Mouse (Mus musculus): ENCODE data around the gene Fam136a.

The Fam136a gene

DNA sequence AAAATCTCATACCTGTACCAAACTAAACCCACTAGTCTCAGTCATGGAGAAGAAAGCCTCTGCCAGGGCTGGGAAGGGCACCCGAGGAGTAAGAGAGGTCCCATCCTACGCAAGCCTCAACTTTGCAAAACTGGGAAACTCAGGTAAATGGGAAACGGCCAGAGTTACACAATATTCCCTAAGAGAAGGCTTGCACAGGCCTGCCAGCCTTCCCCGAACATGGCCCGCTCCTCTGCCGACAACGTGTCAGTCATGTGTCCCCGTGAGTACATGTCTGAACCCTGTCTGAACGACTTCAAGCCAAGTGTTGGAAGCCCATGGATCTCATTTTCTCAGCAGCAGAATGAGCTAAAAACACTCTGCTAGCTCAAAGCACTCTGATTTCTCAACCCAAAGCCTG lies 29.6 kb downstream of the Fam136a start:
- in situ Hi-C loops (cut with MboI; ENCODE audit: low sequenced_read_pairs), result no loop called here

DNA sequence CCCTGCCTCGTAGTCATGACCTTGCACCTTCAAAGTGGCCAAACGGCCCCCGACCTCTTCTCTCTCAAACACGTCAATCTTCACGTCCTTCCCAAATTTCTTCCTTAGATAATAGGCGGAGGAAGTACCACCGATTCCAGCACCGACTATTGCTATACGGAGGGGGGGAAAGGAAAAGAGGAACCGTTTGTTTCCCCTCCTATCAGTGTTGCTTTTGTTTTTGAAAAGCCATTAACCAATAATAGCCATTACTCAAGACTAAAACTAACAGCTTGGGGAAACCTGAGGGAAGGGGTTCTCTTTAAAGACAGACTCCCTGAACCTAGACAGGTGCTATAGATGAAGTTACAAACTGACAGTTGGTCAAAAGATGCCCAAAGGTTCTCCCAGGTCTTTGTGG lies 30.5 kb downstream of the Fam136a start:
- in situ Hi-C loops (cut with MboI; ENCODE audit: low sequenced_read_pairs), result no loop called here

DNA sequence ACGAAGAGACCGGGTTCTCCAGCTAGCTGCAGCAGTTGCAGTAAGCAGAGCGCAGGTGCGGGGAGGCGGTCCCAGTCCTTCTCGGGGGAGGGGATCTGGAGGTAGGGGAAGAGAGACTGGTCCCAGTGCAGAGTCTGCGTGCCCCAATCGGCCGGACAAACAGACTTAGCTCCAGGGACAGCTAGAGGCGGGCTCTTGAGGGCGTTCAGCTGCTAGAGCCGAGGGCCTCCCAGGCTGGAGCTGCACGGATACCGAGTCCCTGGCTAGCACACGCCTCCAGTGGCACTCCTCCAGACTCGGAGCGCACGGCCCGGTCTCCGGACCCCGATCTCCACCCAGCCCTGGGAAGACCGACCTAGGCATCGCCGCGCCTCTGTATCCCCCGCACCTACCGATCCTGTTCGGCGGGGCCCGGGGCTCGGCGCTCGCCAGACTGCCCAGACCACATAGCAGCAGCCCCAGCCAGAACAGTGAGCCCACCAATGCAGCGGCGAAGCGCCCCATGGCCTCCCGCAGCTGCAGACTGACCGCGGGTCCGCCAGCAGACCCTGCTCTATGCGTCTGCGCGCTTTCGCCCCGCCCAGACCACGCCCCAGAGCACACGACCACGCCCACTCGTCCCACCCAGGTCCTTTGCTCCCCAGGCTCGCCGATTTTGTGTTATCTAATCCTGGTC lies 31.3 kb downstream of the Fam136a start, which contains the start of gene Pcyox1:
Gene Pcyox1, minus strand, starts transcription at position 574 of the 676 bp plus-strand sequence.
- in situ Hi-C loops (cut with MboI; ENCODE audit: low sequenced_read_pairs), result no loop called here

DNA sequence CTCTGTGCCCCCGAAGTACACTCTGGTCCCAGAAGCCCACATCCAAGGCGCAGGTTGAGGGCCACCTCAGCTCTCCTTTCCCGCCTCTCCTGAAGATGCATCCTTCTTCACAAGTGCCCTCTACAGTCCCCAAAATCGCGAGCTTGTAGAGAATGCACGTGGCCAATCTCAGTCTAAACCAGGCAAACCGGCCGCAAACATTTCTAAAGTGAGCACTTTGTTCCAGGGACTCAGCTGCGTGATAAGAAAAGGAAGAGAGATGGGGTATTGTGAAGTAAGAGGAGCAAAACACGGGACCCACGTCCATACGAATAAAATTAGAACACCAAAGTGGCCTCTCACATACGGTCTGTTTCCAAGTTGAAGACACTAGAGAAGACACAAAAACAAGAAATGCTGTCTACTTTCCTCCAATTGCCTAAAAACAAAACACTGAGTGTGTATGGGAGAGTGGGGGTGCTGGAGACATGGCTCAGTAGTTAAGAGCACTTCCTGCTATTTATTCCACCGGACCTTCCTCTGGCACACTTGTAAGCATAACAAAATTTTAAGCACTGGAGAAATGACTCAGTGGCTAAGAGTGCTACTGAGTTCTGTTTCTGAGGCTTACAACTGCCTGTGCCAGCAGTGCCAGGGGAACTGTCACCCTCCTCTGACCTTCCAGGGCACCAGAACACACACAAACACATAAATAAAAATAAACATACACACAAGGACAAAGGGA lies 32.0 kb downstream of the Fam136a start:
- in situ Hi-C loops (cut with MboI; ENCODE audit: low sequenced_read_pairs), result no loop called here

DNA sequence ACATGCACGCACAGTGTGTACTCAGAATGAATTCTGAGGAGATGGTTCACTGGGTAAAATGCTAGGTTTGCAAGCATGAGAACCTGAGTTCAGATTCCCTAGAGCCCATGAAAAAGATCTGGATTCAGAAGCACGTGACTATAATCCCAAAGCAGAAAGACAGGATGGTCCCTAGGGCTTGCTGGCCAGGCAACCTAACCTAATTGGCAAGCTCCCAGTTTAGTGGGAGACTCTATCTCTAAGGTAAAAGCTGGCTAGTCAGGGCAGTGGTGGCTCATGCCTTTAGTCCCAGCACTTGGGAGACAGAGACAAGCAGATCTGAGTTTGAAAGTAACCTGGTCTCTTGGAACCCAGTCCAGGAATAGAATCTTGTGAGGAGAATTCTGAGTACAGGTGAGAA lies 33.5 kb downstream of the Fam136a start:
- in situ Hi-C loops (cut with MboI; ENCODE audit: low sequenced_read_pairs), result no loop called here

DNA sequence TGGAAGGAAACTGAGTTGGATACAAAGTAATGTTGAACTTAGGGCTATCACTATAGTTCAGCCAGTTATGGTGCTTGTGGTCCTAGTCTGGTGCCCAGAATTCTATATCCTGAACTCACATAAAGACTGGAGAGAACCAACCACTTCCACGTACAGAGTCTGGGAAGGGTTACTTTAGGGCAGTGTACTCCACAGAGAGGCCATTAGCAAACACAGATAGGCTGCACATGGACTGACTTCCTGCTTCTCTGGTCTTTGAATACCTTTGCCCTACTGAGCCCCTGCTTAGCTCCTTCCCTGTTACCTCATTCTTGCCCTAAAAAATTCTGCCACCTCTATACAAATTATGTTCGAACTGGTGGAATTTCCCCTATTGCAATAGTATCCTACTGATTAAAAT lies 34.5 kb downstream of the Fam136a start:
- in situ Hi-C loops (cut with MboI; ENCODE audit: low sequenced_read_pairs), result no loop called here

DNA sequence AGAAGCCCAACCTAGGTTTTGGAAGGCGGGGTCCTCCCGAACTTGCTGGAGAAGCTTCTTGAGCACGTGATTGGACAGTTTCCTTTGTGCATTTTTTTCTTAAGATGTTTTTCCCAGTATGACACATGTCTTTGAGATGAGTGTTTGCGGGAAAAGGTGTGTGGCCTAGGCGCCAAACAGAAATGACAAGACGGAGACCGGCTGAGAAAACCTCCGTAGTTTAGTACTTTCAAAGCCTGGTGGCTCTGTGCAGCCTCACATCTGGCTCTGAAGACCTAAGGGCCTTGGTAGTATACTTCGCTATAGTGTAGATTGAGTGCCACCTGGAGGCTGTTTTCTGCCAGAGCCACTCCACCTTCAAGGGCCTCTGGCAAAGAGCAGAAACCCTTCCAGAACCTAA lies 35.5 kb downstream of the Fam136a start:
- in situ Hi-C loops (cut with MboI; ENCODE audit: low sequenced_read_pairs), result no loop called here

DNA sequence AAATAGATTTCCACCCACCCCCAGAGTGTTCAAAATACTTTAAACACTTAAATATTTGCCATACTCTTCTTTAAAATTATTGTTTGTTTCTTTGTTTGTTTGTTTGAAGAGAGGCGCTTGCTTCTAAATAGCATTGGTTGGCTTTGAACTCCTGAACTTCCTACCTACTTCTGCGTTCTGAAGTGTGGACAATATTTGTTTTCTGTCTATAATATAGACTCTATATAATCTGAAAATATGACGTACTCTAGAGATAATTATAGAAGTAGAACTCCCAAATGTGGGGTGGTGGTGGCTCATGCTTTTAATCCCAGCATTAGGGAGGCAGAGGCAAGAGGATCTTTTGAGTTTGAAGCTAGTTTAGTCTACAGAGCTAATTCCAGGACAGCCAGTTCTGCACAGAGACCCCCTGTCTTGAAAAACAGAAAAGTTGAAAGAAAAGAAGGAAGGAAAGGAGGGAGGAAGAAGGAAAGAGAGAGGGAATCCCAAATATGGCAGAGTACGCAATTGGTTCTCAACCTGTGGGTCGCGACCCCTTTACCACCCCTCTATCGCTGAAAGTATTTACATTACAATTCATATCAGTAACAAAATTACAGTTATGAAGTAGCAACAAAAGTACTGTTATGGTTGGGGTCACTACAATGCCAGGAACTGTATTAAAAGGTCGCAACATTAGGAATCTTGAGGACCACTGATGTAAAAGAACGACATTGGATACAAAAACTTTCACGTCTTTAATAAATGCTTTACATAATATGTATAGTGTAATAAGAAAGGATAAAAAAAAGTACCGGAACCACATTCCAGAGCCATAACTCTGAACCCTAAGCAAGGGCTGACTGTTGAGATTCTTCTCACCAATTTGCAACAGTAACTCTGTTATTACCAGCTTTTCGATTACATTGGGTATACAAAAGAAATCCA lies 37.5 kb downstream of the Fam136a start:
- in situ Hi-C loops (cut with MboI; ENCODE audit: low sequenced_read_pairs), result no loop called here

DNA sequence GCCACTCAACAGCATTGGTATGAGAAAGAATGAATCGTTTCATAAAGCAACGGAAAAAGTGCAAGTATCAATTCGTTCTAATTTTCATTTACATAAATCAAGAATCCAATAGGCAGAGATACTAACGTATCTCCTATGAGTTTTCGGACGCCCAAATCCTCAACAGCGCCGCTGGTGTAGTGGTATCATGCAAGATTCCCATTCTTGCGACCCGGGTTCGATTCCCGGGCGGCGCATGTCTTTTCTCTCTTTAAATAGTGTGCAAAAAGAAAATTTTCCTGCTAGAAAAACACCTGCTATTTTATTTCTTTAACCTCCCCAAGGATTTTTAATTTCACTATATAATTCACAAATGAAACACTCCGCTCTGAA lies 38.3 kb downstream of the Fam136a start:
- in situ Hi-C loops (cut with MboI; ENCODE audit: low sequenced_read_pairs), result no loop called here

DNA sequence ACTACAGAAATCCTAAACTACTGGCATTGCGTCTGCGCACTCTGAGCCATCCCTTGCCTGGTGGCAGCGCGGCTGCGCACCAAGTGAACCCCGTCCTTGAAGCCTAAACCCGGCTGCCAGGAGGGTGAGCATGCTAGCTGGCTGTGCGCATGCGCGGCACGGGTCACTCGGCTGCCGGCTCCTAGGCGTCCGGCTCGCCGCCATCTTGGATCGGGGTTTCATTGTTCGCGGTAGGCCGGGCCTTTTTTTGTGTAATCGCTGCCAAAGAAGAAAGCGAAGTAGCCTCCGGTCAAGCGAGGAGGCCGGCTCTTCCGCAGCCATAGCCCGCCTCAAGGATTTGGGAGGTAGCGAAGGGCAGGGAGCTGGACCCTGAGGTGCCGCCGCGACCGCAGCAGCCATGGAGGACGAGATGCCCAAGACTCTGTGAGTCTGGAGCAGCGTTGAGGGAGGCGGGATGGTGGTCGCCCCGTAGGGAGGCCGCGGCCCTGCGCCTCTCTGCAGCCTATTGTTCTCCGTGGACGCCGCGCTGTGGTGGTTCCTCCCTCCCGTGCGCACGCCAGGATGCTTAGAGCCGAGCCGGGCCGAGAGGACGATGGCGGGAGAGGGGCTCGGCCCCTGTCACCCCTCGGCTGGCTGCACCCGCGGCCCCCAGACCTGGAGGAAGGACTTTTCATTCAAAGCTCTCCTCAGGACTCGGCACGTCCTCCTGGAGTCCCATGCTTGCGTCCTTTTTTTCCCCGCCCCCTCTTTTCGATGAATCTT lies 38.8 kb downstream of the Fam136a start, which contains the start of gene Tia1:
Gene Tia1, plus strand, starts transcription at position 120 of the 762 bp plus-strand sequence.
- in situ Hi-C loops (cut with MboI; ENCODE audit: low sequenced_read_pairs), result no loop called here

DNA sequence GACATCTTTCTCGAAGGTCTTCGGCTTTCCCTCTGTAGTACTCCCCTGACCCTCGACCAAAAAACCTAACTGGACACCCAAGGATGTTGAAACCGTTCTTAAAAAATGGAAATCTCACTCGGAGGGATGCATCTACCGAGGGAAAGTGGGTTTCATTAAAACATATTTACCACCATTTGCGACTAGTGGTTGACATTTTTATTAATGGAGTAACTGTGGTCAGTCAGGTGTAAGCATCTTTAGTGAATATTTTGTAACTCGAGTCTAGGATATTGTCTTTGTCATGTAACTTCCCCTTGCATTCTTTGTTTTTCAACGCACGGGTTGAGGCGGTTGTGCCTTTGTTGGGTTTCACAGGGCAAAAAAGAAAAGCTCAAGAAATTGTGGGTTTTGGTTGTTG lies 39.5 kb downstream of the Fam136a start:
- in situ Hi-C loops (cut with MboI; ENCODE audit: low sequenced_read_pairs), result no loop called here

DNA sequence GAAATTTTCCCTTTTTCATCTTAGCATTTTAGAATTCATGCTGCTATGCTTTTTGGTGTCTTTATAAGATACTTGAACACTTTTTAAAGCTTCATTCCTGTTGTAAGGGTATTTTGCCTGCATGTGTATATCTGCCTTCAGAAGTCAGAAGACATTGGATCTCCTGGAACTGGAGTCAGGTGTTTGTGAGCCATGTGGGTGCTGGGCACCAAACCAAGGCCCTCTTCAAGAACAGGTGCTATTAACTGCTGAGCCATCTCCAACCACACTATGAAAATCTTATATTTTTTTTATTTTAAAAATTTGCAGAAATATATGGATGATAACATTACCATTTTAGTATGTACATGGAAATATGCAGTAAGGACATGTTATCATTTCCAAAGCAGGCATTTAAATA lies 40.9 kb downstream of the Fam136a start:
- in situ Hi-C loops (cut with MboI; ENCODE audit: low sequenced_read_pairs), result no loop called here

DNA sequence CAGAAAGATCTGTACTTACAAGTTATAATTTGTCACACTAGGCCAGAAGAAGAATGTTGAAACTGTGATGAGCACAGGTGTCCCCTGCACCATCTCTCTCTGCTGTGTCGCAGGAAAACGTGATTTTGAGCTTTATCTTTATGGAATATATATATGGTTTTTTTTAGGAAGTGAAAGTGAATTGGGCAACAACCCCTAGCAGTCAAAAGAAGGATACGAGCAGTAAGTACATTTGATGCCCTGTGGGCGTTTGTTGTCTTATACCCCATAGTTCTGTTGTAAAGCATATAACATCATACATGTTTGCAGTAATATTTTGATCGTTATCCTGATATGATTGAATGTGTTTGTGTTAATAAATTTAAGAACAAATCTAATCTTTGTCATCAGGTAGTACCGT lies 53.3 kb downstream of the Fam136a start:
- in situ Hi-C loops (cut with MboI; ENCODE audit: low sequenced_read_pairs), result no loop called here

DNA sequence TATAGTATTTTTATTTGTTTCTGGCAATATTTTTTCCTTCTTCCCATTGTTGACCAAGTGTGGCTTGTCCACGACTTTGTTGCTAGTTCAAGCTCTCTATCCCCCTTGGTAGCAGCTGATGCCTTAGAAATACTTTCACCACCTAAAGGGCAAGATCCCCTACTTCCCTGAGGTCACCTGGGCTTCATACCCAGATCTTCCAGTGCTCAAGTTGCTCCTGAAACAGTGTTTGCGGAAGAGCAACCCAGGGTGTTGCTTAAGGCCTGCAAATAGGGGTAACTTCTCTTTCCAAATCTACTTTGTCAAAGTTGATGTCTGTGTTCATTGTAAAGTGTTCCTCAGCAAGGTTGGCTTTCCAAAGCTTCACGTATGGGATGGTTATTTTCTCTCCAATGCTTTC lies 53.8 kb downstream of the Fam136a start:
- in situ Hi-C loops (cut with MboI; ENCODE audit: low sequenced_read_pairs), result no loop called here

Data from CH12F3 (cell line).